Mouse (Mus musculus): ENCODE results near the gene Ripk1.

Gene Ripk1

GRCm38 (mm10) chr13:34002058-34003006, at the start of gene Ripk1, which contains the start of gene Serpinb6a:
Gene Ripk1, plus strand, starts transcription at chr13:34002363.
Gene Serpinb6a, minus strand, starts transcription at chr13:34002794.
- peak; percentile 90 to 93 for DNase-seq

GRCm38 (mm10) chr13:33952947-33953346, 49.2 kb upstream of the Ripk1 start:
- no peak for DNase-seq

- peak in 1 of 2 experiments; percentile 49 for DNase-seq
Observed at GRCm38 (mm10) chr13:33956571-33957421, 45.4 kb upstream of the Ripk1 start.

GRCm38 (mm10) chr13:33959771-33960170, 42.4 kb upstream of the Ripk1 start:
- DNase-seq, result no peak

GRCm38 (mm10) chr13:33964206-33965046, 37.7 kb upstream of the Ripk1 start, which contains the start of gene Nqo2:
Gene Nqo2, plus strand, starts transcription at chr13:33964687.
- DNase-seq, result peak; percentile 66 to 72

- DNase-seq, result no peak
Observed at GRCm38 (mm10) chr13:33965056-33966024, 36.8 kb upstream of the Ripk1 start.

GRCm38 (mm10) chr13:33966025-33966412, 36.1 kb upstream of the Ripk1 start:
- no peak for DNase-seq

GRCm38 (mm10) chr13:33966574-33966973, 35.6 kb upstream of the Ripk1 start:
- no peak for DNase-seq

- DNase-seq, result no peak
Observed at GRCm38 (mm10) chr13:33989625-33990024, 12.5 kb upstream of the Ripk1 start.

GRCm38 (mm10) chr13:33995197-33995596, 7.0 kb upstream of the Ripk1 start:
- DNase-seq, result peak; percentile 61 to 81

GRCm38 (mm10) chr13:34003058-34003457, 895 bp downstream of the Ripk1 start:
- DNase-seq, result no peak

GRCm38 (mm10) chr13:34007234-34007633, 5.1 kb downstream of the Ripk1 start:
- no peak for DNase-seq

GRCm38 (mm10) chr13:34016927-34017569, 14.9 kb downstream of the Ripk1 start:
- DNase-seq, result peak; percentile 59 to 67

GRCm38 (mm10) chr13:34018521-34018920, 16.4 kb downstream of the Ripk1 start:
- DNase-seq, result peak in 1 of 2 experiments; percentile 38

GRCm38 (mm10) chr13:34021998-34022397, 19.8 kb downstream of the Ripk1 start:
- DNase-seq, result no peak

GRCm38 (mm10) chr13:34032041-34032440, 29.9 kb downstream of the Ripk1 start:
- no peak for DNase-seq

GRCm38 (mm10) chr13:34035424-34035823, 33.3 kb downstream of the Ripk1 start:
- DNase-seq, result peak in 1 of 2 experiments; percentile 30

GRCm38 (mm10) chr13:34036726-34037125, 34.6 kb downstream of the Ripk1 start:
- no peak for DNase-seq

- peak; percentile 94 to 97 for DNase-seq
Observed at GRCm38 (mm10) chr13:34037172-34038055, 35.3 kb downstream of the Ripk1 start, which contains the start of gene Bphl. Gene Bphl, plus strand, starts transcription at chr13:34037597.
